Mouse (Mus musculus): ENCODE measurements around the gene Bad. TPM values are rescaled to one million over a fixed set of nuclear protein-coding genes. Genes with fewer than 3 reads are reported as not detected.
"Not testable (repeated sequence)": the region's sequence is repeated elsewhere in the genome, so short reads cannot be mapped to it uniquely, and the experiment has no call there.

The Bad gene
- polyA plus RNA-seq, 2 experiments: 22.8 to 25.7 TPM

- Histone ChIP-seq H3K27ac (no peak overlapping the region), H3K9me3 (ENCODE audit: control insufficient read depth, low read length) (no peaks in the 10 kb centered on the region), H3K9ac (replicated peaks) (no peak overlapping the region), H3K27me3 (ENCODE audit: control insufficient read depth, insufficient read depth, low read length) (no peaks in the 10 kb centered on the region), H3K4me1 (replicated peaks; ENCODE audit: control insufficient read depth in 2 of 2, insufficient read depth in 2 of 2, low read length in 1 of 2) (peaks cover 2 to 7% of the 10 kb centered on the region in 2 experiments; a peak in 2 of 4 replicates), H3K4me3 (ENCODE audit: insufficient read depth in 1 of 2, low read depth in 2 of 2, low read length in 2 of 2) (no peak overlapping the region), H3K4me2 (ENCODE audit: low read depth) (no peak overlapping the region), H3K36me3 (replicated peaks; ENCODE audit: control insufficient read depth, insufficient read depth, low read depth) (peaks cover 12% of the 10 kb centered on the region)
- 79% methylated on average over 8 of the region's 8 CpGs for WGBS (ENCODE audit: insufficient replicate concordance)
- DNase-seq (ENCODE audit: low read depth in 3 of 3, low spot score in 3 of 3) (no peak), ATAC-seq (ENCODE audit: insufficient read depth) (no peak)
- TF ChIP-seq CTCF (IDR thresholded peaks at IDR 0.05; ENCODE audit: low read depth) (no peak), EP300 (IDR thresholded peaks at IDR 0.05; ENCODE audit: low read depth) (no peak)
Measured at GRCm38 (mm10) chr19:6907094-6907493, 34.6 kb upstream of the Bad start.

GRCm38 (mm10) chr19:6907811-6908540 lies 33.7 kb upstream of the Bad start:
- H3K4me3 ChIP-seq (ENCODE audit: insufficient read depth in 1 of 2, low read depth in 2 of 2, low read length in 2 of 2): peak overlapping the region; percentile 82; a peak in 3 of 4 replicates
- no peaks in the 10 kb centered on the region for H3K27me3 ChIP-seq (ENCODE audit: control insufficient read depth, insufficient read depth, low read length)
- H3K36me3 ChIP-seq (replicated peaks; ENCODE audit: control insufficient read depth, insufficient read depth, low read depth): peaks cover 18% of the 10 kb centered on the region
- H3K27ac ChIP-seq: no peak overlapping the region
- TF ChIP-seq CTCF (IDR thresholded peaks at IDR 0.05; ENCODE audit: low read depth) (no peak), EP300 (IDR thresholded peaks at IDR 0.05; ENCODE audit: low read depth) (no peak)
- no peak overlapping the region for H3K9ac ChIP-seq (replicated peaks)
- peaks cover 2 to 7% of the 10 kb centered on the region in 2 experiments; a peak in 2 of 4 replicates for H3K4me1 ChIP-seq (replicated peaks; ENCODE audit: control insufficient read depth in 2 of 2, insufficient read depth in 2 of 2, low read length in 1 of 2)
- ATAC-seq (ENCODE audit: insufficient read depth) (no peak), DNase-seq (ENCODE audit: low read depth in 3 of 3, low spot score in 3 of 3) (no peak)
- 68% methylated on average over 7 of the region's 7 CpGs for WGBS (ENCODE audit: insufficient replicate concordance)
- no peaks in the 10 kb centered on the region for H3K9me3 ChIP-seq (ENCODE audit: control insufficient read depth, low read length)
- peak overlapping the region; percentile 94 for H3K4me2 ChIP-seq (ENCODE audit: low read depth)

GRCm38 (mm10) chr19:6909021-6909420 lies 32.6 kb upstream of the Bad start:
- Histone ChIP-seq H3K36me3 (replicated peaks; ENCODE audit: control insufficient read depth, insufficient read depth, low read depth) (peaks cover 20% of the 10 kb centered on the region), H3K4me1 (replicated peaks; ENCODE audit: control insufficient read depth in 2 of 2, insufficient read depth in 2 of 2, low read length in 1 of 2) (peaks cover 2 to 7% of the 10 kb centered on the region in 2 experiments; a peak in 2 of 4 replicates)
- 8% methylated on average over 11 of the region's 11 CpGs for WGBS (ENCODE audit: insufficient replicate concordance)

GRCm38 (mm10) chr19:6909507-6910289 lies 32.0 kb upstream of the Bad start, which contains the start of the genes Trmt112 and Prdx5:
Trmt112 (plus strand) TSS chr19:6909698.
Prdx5 (minus strand) TSS chr19:6910106.
- Histone ChIP-seq H3K4me3 (ENCODE audit: insufficient read depth in 1 of 2, low read depth in 2 of 2, low read length in 2 of 2) (peak within 1 kb of the TSS; percentile 82), H3K4me2 (ENCODE audit: low read depth) (peak within 1 kb of the TSS; percentile 94), H3K36me3 (replicated peaks; ENCODE audit: control insufficient read depth, insufficient read depth, low read depth) (peaks cover 20% of the 10 kb centered on the region), H3K9me3 (ENCODE audit: control insufficient read depth, low read length) (no peaks in the 10 kb centered on the region), H3K27me3 (ENCODE audit: control insufficient read depth, insufficient read depth, low read length) (no peaks in the 10 kb centered on the region), H3K9ac (replicated peaks) (peak within 1 kb of the TSS; percentile 85), H3K27ac (peak within 1 kb of the TSS; percentile 95), H3K4me1 (replicated peaks; ENCODE audit: control insufficient read depth in 2 of 2, insufficient read depth in 2 of 2, low read length in 1 of 2) (peaks cover 2 to 7% of the 10 kb centered on the region in 2 experiments; a peak in 2 of 4 replicates)
- TF ChIP-seq EP300 (IDR thresholded peaks at IDR 0.05; ENCODE audit: low read depth) (no peak), CTCF (IDR thresholded peaks at IDR 0.05; ENCODE audit: low read depth) (peak; percentile 27; the same call in 1 of the 2 replicates)
- ATAC-seq (ENCODE audit: insufficient read depth): peak; percentile 87
- DNase-seq (ENCODE audit: low read depth in 3 of 3, low spot score in 3 of 3): peak; percentile 75 to 84 (median 77)
- under 1% methylated on average over 65 of the region's 65 CpGs for WGBS (ENCODE audit: insufficient replicate concordance)

More at GRCm38 (mm10) chr19:6909021-6909420, 32.6 kb upstream of the Bad start:
- H3K27ac ChIP-seq: peak overlapping the region; percentile 95
- H3K4me2 ChIP-seq (ENCODE audit: low read depth): peak overlapping the region; percentile 94
- peak overlapping the region; percentile 85 for H3K9ac ChIP-seq (replicated peaks)
- no peaks in the 10 kb centered on the region for H3K27me3 ChIP-seq (ENCODE audit: control insufficient read depth, insufficient read depth, low read length)
- DNase-seq (ENCODE audit: low read depth in 3 of 3, low spot score in 3 of 3): no peak
- TF ChIP-seq CTCF (IDR thresholded peaks at IDR 0.05; ENCODE audit: low read depth) (no peak), EP300 (IDR thresholded peaks at IDR 0.05; ENCODE audit: low read depth) (no peak)
- ATAC-seq (ENCODE audit: insufficient read depth): no peak
- no peaks in the 10 kb centered on the region for H3K9me3 ChIP-seq (ENCODE audit: control insufficient read depth, low read length)
- peak overlapping the region; percentile 82 for H3K4me3 ChIP-seq (ENCODE audit: insufficient read depth in 1 of 2, low read depth in 2 of 2, low read length in 2 of 2)

GRCm38 (mm10) chr19:6910306-6910705 lies 31.4 kb upstream of the Bad start:
- WGBS (ENCODE audit: insufficient replicate concordance): under 1% methylated on average over 29 of the region's 30 CpGs
- not testable (repeated sequence) for H3K27me3 ChIP-seq (ENCODE audit: control insufficient read depth, insufficient read depth, low read length); H3K9me3 ChIP-seq (ENCODE audit: control insufficient read depth, low read length); H3K4me1 ChIP-seq (replicated peaks; ENCODE audit: control insufficient read depth in 2 of 2, insufficient read depth in 2 of 2, low read length in 1 of 2); DNase-seq (ENCODE audit: low read depth in 3 of 3, low spot score in 3 of 3)
- Histone ChIP-seq H3K36me3 (replicated peaks; ENCODE audit: control insufficient read depth, insufficient read depth, low read depth) (peaks cover 20% of the 10 kb centered on the region), H3K4me3 (ENCODE audit: insufficient read depth in 1 of 2, low read depth in 2 of 2, low read length in 2 of 2) (peak overlapping the region; percentile 82), H3K27ac (peak overlapping the region; percentile 95), H3K9ac (replicated peaks) (peak overlapping the region; percentile 85), H3K4me2 (ENCODE audit: low read depth) (peak overlapping the region; percentile 94)
- peak; percentile 54 for ATAC-seq (ENCODE audit: insufficient read depth)

All from liver, embryonic 14.5 days (tissue).